ENCODE assay signal across 32 mouse cellular contexts in the genomic region with DNA sequence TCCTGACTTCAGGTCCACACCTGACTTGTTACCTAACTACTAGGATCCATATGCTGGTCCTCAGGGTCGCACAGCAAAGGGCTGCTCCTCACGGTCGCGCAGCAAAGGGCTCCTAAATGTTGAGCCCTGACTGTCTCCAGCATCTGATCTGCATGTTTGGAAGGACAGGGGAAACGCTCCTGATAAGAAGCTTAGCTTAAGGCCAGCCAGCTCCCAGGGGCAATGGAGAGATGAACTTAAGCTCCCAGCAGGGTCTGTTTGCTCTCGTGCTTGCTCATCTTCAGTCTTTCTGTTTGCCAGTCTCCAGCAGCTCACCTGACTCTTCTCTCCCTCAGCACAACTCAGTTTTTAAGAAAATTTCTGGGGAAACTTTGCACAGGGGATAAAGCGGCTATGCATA. TPM values are rescaled to one million over a fixed set of nuclear protein-coding genes. Genes with fewer than 3 reads are reported as not detected.
DNase-seq lines count a peak whose midpoint lies in the region; ATAC-seq and TF ChIP-seq lines count a peak whose summit lies in the region.
"Had no signal": no experiment of that assay in that cellular context is flagged by ENCODE, and none has a peak within 500 bp of the region (broad histone marks: within the 10 kb centered on the region; RNA-seq: fewer than 3 reads in every experiment).

No protein-coding gene starts in this region.

- H3K36me3 ChIP-seq in liver, adult 2 months (ENCODE audit: control insufficient read depth, insufficient read depth, low read length): peaks cover 4% of the 10 kb centered on the region; the same call in 1 of the 2 replicates
- 0 out of 2 replicates have a peak, but pooled peaks cover 2% of the 10 kb centered on the region for H3K36me3 ChIP-seq in intestine, embryonic 16.5 days (ENCODE audit: control insufficient read depth, insufficient read depth, low read length)
- 0 out of 2 replicates have a peak, but pooled peaks cover 5% of the 10 kb centered on the region for H3K36me3 ChIP-seq in liver, embryonic 15.5 days (replicated peaks)
- no peaks in the 10 kb centered on the region for H3K36me3 ChIP-seq in stomach, embryonic 15.5 days
- H3K36me3 ChIP-seq in midbrain, embryonic 11.5 days (ENCODE audit: control insufficient read depth, insufficient read depth, low read length): no peaks in the 10 kb centered on the region
- H3K36me3 ChIP-seq: midbrain, embryonic 12.5 days had no signal

- H3K9me3 ChIP-seq in intestine, embryonic 16.5 days (ENCODE audit: control insufficient read depth, low read length): no peaks in the 10 kb centered on the region
- no peaks in the 10 kb centered on the region for H3K9me3 ChIP-seq in liver, embryonic 15.5 days (replicated peaks)
- no peaks in the 10 kb centered on the region for H3K9me3 ChIP-seq in stomach, embryonic 15.5 days
- no peaks in the 10 kb centered on the region for H3K9me3 ChIP-seq in midbrain, embryonic 11.5 days (ENCODE audit: control insufficient read depth, low read length)
- H3K9me3 ChIP-seq: midbrain, embryonic 12.5 days had no signal

- no peak for DNase-seq in liver, adult 2 months (ENCODE audit: extremely low read depth, low read depth, low spot score)
- DNase-seq in liver: no peak
- DNase-seq in cerebellum, postnatal 14 days: no peak
- DNase-seq in midbrain, embryonic 11.5 days (ENCODE audit: low spot score, missing footprints): no peak
- DNase-seq: adrenal gland, postnatal 10 days; cerebellum, adult 8-10 months; cerebellum, postnatal 36 days; forebrain, postnatal 0 days; gastrocnemius, postnatal 10 days; layer of hippocampus, adult 9-11 months; lung, postnatal 36 days; right cerebral cortex, postnatal 4 days; thymus, adult 2 months; thymus, postnatal 36 days had no signal

- no peak for TF ChIP-seq POLR2A in liver, adult 2 months (IDR thresholded peaks at IDR 0.05; ENCODE audit: extremely low read depth, insufficient read depth, low read length)

- H3K4me3 ChIP-seq in liver, adult 2 months (ENCODE audit: insufficient read depth, low read depth, low read length): no peak overlapping the region
- no peak overlapping the region for H3K4me3 ChIP-seq in intestine, embryonic 16.5 days (ENCODE audit: low read length)
- no peak overlapping the region for H3K4me3 ChIP-seq in liver, embryonic 15.5 days (replicated peaks)
- H3K4me3 ChIP-seq in stomach, embryonic 15.5 days (replicated peaks): no peak overlapping the region
- no peak overlapping the region for H3K4me3 ChIP-seq in midbrain, embryonic 11.5 days (ENCODE audit: low read depth, low read length)
- H3K4me3 ChIP-seq: midbrain, embryonic 12.5 days; myocyte; neural tube, embryonic 12.5 days had no signal

- WGBS in liver, adult 2 months: 56% methylated on average over 7 of the region's 7 CpGs
- WGBS in intestine, embryonic 16.5 days: 55% methylated on average over 7 of the region's 7 CpGs
- WGBS in liver, embryonic 15.5 days (ENCODE audit: insufficient replicate concordance): 47% methylated on average over 7 of the region's 7 CpGs
- 51% methylated on average over 7 of the region's 7 CpGs for WGBS in stomach, embryonic 15.5 days
- WGBS in midbrain, embryonic 11.5 days: 55% methylated on average over 7 of the region's 7 CpGs

- H3K27me3 ChIP-seq in liver, adult 2 months (ENCODE audit: control insufficient read depth, insufficient read depth, low read length): no peaks in the 10 kb centered on the region
- H3K27me3 ChIP-seq in intestine, embryonic 16.5 days (replicated peaks; ENCODE audit: control insufficient read depth, insufficient read depth, low read length): no peaks in the 10 kb centered on the region
- H3K27me3 ChIP-seq in liver, embryonic 15.5 days: no peaks in the 10 kb centered on the region
- H3K27me3 ChIP-seq in stomach, embryonic 15.5 days (replicated peaks): no peaks in the 10 kb centered on the region
- H3K27me3 ChIP-seq in midbrain, embryonic 11.5 days (ENCODE audit: control insufficient read depth, insufficient read depth, low read length): no peaks in the 10 kb centered on the region
- H3K27me3 ChIP-seq: midbrain, embryonic 12.5 days; neural tube, embryonic 12.5 days; Patski had no signal

- H3K9ac ChIP-seq in liver, adult 2 months (ENCODE audit: low read depth, low read length): no peak overlapping the region
- no peak overlapping the region for H3K9ac ChIP-seq in intestine, embryonic 16.5 days (ENCODE audit: low read depth, low read length)
- no peak overlapping the region for H3K9ac ChIP-seq in liver, embryonic 15.5 days
- H3K9ac ChIP-seq in stomach, embryonic 15.5 days: no peak overlapping the region
- no peak overlapping the region for H3K9ac ChIP-seq in midbrain, embryonic 11.5 days (ENCODE audit: low read length)
- H3K9ac ChIP-seq: forebrain, postnatal 0 days; liver, embryonic 14.5 days; midbrain, embryonic 12.5 days; neural tube, embryonic 12.5 days had no signal

- no peak overlapping the region for H3K4me2 ChIP-seq in intestine, embryonic 16.5 days (ENCODE audit: low read depth, low read length)
- no peak overlapping the region for H3K4me2 ChIP-seq in liver, embryonic 15.5 days
- H3K4me2 ChIP-seq in stomach, embryonic 15.5 days: no peak overlapping the region
- H3K4me2 ChIP-seq in midbrain, embryonic 11.5 days: no peak overlapping the region
- H3K4me2 ChIP-seq: midbrain, embryonic 12.5 days; neural tube, embryonic 12.5 days had no signal

- peaks cover 10% of the 10 kb centered on the region; the same call in 1 of the 2 replicates for H3K4me1 ChIP-seq in liver, adult 2 months (ENCODE audit: control insufficient read depth, insufficient read depth, low read length)
- peaks cover 12% of the 10 kb centered on the region; the same call in 1 of the 2 replicates for H3K4me1 ChIP-seq in intestine, embryonic 16.5 days (ENCODE audit: control insufficient read depth, insufficient read depth, low read length)
- H3K4me1 ChIP-seq in liver, embryonic 15.5 days (replicated peaks): peaks cover 36% of the 10 kb centered on the region
- peaks cover 16% of the 10 kb centered on the region for H3K4me1 ChIP-seq in stomach, embryonic 15.5 days
- H3K4me1 ChIP-seq in midbrain, embryonic 11.5 days (ENCODE audit: control insufficient read depth, insufficient read depth, low read length): peaks cover 5% of the 10 kb centered on the region; the same call in 1 of the 2 replicates

- peak overlapping the region; percentile 30 for H3K27ac ChIP-seq in liver, adult 2 months (replicated peaks; ENCODE audit: insufficient read depth, low read depth, low read length)
- H3K27ac ChIP-seq in intestine, embryonic 16.5 days (ENCODE audit: low read length): peak overlapping the region; percentile 51; the same call in 1 of the 2 replicates
- H3K27ac ChIP-seq in liver, embryonic 15.5 days (replicated peaks): peak overlapping the region; percentile 64
- peak overlapping the region; percentile 33; the same call in 1 of the 2 replicates for H3K27ac ChIP-seq in stomach, embryonic 15.5 days
- no peak overlapping the region for H3K27ac ChIP-seq in midbrain, embryonic 11.5 days (ENCODE audit: low read depth, low read length)
- H3K27ac ChIP-seq: liver, embryonic 14.5 days; midbrain, embryonic 12.5 days; neural tube, embryonic 12.5 days had no signal

- no peaks in the 10 kb centered on the region for H3K79me2 ChIP-seq in liver, adult 2 months (ENCODE audit: control insufficient read depth, insufficient read depth, low read length)

- ATAC-seq in intestine, embryonic 16.5 days: no peak
- ATAC-seq in liver, embryonic 15.5 days (ENCODE audit: insufficient read depth): no peak
- ATAC-seq in stomach, embryonic 15.5 days (ENCODE audit: insufficient read depth, low FRiP score, low read depth): no peak
- ATAC-seq in midbrain, embryonic 11.5 days (ENCODE audit: low FRiP score): no peak
- ATAC-seq: forebrain, postnatal 0 days; hindbrain, embryonic 16.5 days; Patski had no signal

- TF ChIP-seq CTCF in liver, adult 2 months (IDR thresholded peaks at IDR 0.05; ENCODE audit: low read depth, low read length): no peak

RNA-seq across cellular contexts. Expression of a gene that starts 5.1 kb away (rescaled TPM):
- total RNA-seq in liver, adult 2 months (2014; rRNA removed): 456 and 810 TPM in 2 replicates
- polyA plus RNA-seq in liver, adult 2 months (2012; rRNA removed): 965 and 1,374 TPM in 2 replicates
- 1,107 and 1,114 TPM in 2 replicates for polyA plus RNA-seq in intestine, embryonic 16.5 days (2015; fragmentation: Nextera tagmentation; extraction: Ambion mirVana)
- 752 and 794 TPM in 2 replicates for polyA plus RNA-seq in liver, embryonic 15.5 days (2015; fragmentation: Nextera tagmentation; extraction: Ambion mirVana)
- polyA plus RNA-seq in stomach, embryonic 15.5 days (2015; fragmentation: Nextera tagmentation; extraction: Ambion mirVana): 711 and 842 TPM in 2 replicates
- 337 and 342 TPM in 2 replicates for polyA plus RNA-seq in midbrain, embryonic 11.5 days (2014; fragmentation: Nextera tagmentation; extraction: Ambion mirVana)

RNA-seq across cellular contexts. Expression of a gene that starts 13.2 kb away (rescaled TPM):
- total RNA-seq in liver, adult 2 months (2014; rRNA removed): 4.1 and 7.9 TPM in 2 replicates
- 4.4 and 9.2 TPM in 2 replicates for polyA plus RNA-seq in liver, adult 2 months (2012; rRNA removed)
- 33.6 and 65.0 TPM in 2 replicates for polyA plus RNA-seq in intestine, embryonic 16.5 days (2015; fragmentation: Nextera tagmentation; extraction: Ambion mirVana)
- 7.7 and 8.0 TPM in 2 replicates for polyA plus RNA-seq in liver, embryonic 15.5 days (2015; fragmentation: Nextera tagmentation; extraction: Ambion mirVana)
- 13.2 and 19.1 TPM in 2 replicates for polyA plus RNA-seq in stomach, embryonic 15.5 days (2015; fragmentation: Nextera tagmentation; extraction: Ambion mirVana)
- polyA plus RNA-seq in midbrain, embryonic 11.5 days (2014; fragmentation: Nextera tagmentation; extraction: Ambion mirVana): 1.1 and 3.8 TPM in 2 replicates
- total RNA-seq: midbrain, postnatal 0 days had no signal

RNA-seq across cellular contexts. Expression of a gene that starts 20.1 kb away (rescaled TPM):
- total RNA-seq in liver, adult 2 months (2014; rRNA removed): 189 and 197 TPM in 2 replicates
- polyA plus RNA-seq in liver, adult 2 months (2012; rRNA removed): 239 and 251 TPM in 2 replicates
- 299 and 309 TPM in 2 replicates for polyA plus RNA-seq in intestine, embryonic 16.5 days (2015; fragmentation: Nextera tagmentation; extraction: Ambion mirVana)
- polyA plus RNA-seq in liver, embryonic 15.5 days (2015; fragmentation: Nextera tagmentation; extraction: Ambion mirVana): 152 and 163 TPM in 2 replicates
- 198 and 218 TPM in 2 replicates for polyA plus RNA-seq in stomach, embryonic 15.5 days (2015; fragmentation: Nextera tagmentation; extraction: Ambion mirVana)
- 180 TPM in 2 replicates for polyA plus RNA-seq in midbrain, embryonic 11.5 days (2014; fragmentation: Nextera tagmentation; extraction: Ambion mirVana)

RNA-seq across cellular contexts. Expression of a gene that starts 26.7 kb away (rescaled TPM):
- total RNA-seq in liver, adult 2 months (2014; rRNA removed): 21.5 and 28.1 TPM in 2 replicates
- polyA plus RNA-seq in liver, adult 2 months (2012; rRNA removed): 54.3 and 66.1 TPM in 2 replicates
- polyA plus RNA-seq in intestine, embryonic 16.5 days (2015; fragmentation: Nextera tagmentation; extraction: Ambion mirVana): 15.1 and 18.1 TPM in 2 replicates
- 77.6 and 97.4 TPM in 2 replicates for polyA plus RNA-seq in liver, embryonic 15.5 days (2015; fragmentation: Nextera tagmentation; extraction: Ambion mirVana)
- 3.3 and 7.1 TPM in 2 replicates for polyA plus RNA-seq in stomach, embryonic 15.5 days (2015; fragmentation: Nextera tagmentation; extraction: Ambion mirVana)
- polyA plus RNA-seq in midbrain, embryonic 11.5 days (2014; fragmentation: Nextera tagmentation; extraction: Ambion mirVana): not detected in 2 replicates
- total RNA-seq: forebrain, postnatal 0 days; heart, adult 8-10 months; heart, postnatal 25 days; left cerebral cortex, adult 18-20 months; left cerebral cortex, postnatal 14 days; MEL; midbrain, postnatal 0 days had no signal
- polyA plus RNA-seq: embryonic facial prominence, embryonic 11.5 days; forebrain, postnatal 0 days; heart, embryonic 14.5 days; hindbrain, embryonic 11.5 days; hindbrain, embryonic 16.5 days; midbrain, embryonic 12.5 days; midbrain, postnatal 0 days; neural tube, embryonic 12.5 days; Patski had no signal

RNA-seq across cellular contexts. Expression of a gene that starts 29.6 kb away (rescaled TPM):
- total RNA-seq in liver, adult 2 months (2014; rRNA removed): 0.74 and 0.87 TPM in 2 replicates
- polyA plus RNA-seq in liver, adult 2 months (2012; rRNA removed): 2.3 and 4.9 TPM in 2 replicates
- polyA plus RNA-seq in intestine, embryonic 16.5 days (2015; fragmentation: Nextera tagmentation; extraction: Ambion mirVana): 2.4 and 3.4 TPM in 2 replicates
- 0.38 and 0.78 TPM in 2 replicates for polyA plus RNA-seq in liver, embryonic 15.5 days (2015; fragmentation: Nextera tagmentation; extraction: Ambion mirVana)
- 4.0 and 4.5 TPM in 2 replicates for polyA plus RNA-seq in stomach, embryonic 15.5 days (2015; fragmentation: Nextera tagmentation; extraction: Ambion mirVana)
- 1.5 TPM in 2 replicates for polyA plus RNA-seq in midbrain, embryonic 11.5 days (2014; fragmentation: Nextera tagmentation; extraction: Ambion mirVana)
